Mouse (Mus musculus): ENCODE measurements around the gene 1110008P14Rik. TPM values are rescaled to one million over a fixed set of nuclear protein-coding genes. Genes with fewer than 3 reads are reported as not detected.

The 1110008P14Rik gene
- polyA plus RNA-seq, 1 experiment from 2014 or later = 41.3 TPM

DNA sequence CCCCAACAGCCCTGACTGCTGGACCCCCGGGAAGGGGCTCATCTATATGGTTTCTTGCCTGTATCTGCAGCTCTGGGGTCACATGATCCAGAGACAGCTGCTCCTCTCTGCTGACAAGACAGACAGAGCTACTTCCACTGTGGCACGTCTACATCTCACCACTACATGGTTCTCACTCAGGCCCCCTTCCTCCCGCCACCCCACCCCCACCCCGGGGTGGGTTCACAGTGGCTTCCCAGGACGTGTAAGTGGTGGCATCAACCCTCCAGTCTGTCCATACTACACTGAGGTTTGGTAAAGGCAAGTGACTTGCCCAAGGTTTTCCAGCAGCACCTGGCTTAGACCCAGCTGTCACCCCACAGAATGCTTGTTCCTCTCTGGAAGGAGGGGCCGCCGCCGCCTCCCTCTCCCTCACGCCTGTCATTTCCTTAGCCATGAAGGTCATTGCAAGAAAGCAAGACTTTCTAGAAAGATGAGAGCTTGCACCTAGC lies 30.2 kb downstream of the 1110008P14Rik start:
- Histone ChIP-seq H3K27me3 (ENCODE audit: control insufficient read depth, insufficient read depth, low read length) (no peaks in the 10 kb centered on the region), H3K4me2 (ENCODE audit: low read depth, low read length) (peak overlapping the region; percentile 87), H3K27ac (replicated peaks; ENCODE audit: low read depth, low read length) (no peak overlapping the region), H3K9me3 (replicated peaks; ENCODE audit: control insufficient read depth, low read length) (no peaks in the 10 kb centered on the region), H3K4me3 (ENCODE audit: low read depth, low read length) (peak overlapping the region; percentile 73), H3K9ac (replicated peaks; ENCODE audit: low read length) (peak overlapping the region; percentile 74), H3K36me3 (replicated peaks; ENCODE audit: control insufficient read depth, insufficient read depth, low read depth, low read length) (no peaks in the 10 kb centered on the region), H3K4me1 (ENCODE audit: control insufficient read depth, insufficient read depth, low read length) (peaks cover 10% of the 10 kb centered on the region)
- DNase-seq (ENCODE audit: low spot score) (no peak), ATAC-seq (replicated peaks; ENCODE audit: insufficient number of reproducible peaks, low FRiP score, low TSS enrichment, low read depth) (no peak)
- WGBS = 47% methylated on average over 9 of the region's 9 CpGs

DNA sequence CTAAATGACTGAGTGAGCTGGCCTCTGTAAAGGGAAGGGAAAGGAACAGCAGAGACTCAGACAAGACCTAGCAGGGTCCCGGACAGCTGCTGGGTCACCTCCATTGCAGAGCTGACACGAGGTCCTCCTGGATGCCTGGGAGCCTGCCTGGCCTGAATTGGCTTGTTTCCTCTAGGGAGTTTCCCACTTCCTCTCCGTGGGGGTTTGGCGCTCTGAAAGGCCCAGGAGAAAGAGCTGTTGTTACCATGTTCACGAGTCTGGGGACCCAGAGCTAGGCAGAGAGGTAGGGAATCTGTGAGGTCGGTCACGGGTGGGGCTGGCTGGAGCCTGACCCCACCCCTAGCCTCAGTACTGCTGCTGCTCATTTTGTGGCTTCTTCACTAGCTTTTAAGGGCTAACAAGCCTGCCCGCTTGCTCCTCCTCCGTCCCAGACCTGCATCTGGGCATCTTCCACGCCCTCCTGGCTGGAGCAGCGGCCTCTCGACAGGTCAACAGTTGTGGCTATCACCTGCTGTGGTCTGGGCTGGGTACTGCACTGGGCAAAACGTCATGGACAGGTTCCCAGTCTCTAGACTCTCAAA lies 31.2 kb downstream of the 1110008P14Rik start:
- ATAC-seq (replicated peaks; ENCODE audit: insufficient number of reproducible peaks, low FRiP score, low TSS enrichment, low read depth) = no peak
- Histone ChIP-seq H3K27ac (replicated peaks; ENCODE audit: low read depth, low read length) (no peak overlapping the region), H3K36me3 (replicated peaks; ENCODE audit: control insufficient read depth, insufficient read depth, low read depth, low read length) (no peaks in the 10 kb centered on the region), H3K4me1 (ENCODE audit: control insufficient read depth, insufficient read depth, low read length) (peaks cover 10% of the 10 kb centered on the region), H3K27me3 (ENCODE audit: control insufficient read depth, insufficient read depth, low read length) (no peaks in the 10 kb centered on the region), H3K4me3 (ENCODE audit: low read depth, low read length) (no peak overlapping the region), H3K9ac (replicated peaks; ENCODE audit: low read length) (peak overlapping the region; percentile 22; the same call in 1 of the 2 replicates), H3K4me2 (ENCODE audit: low read depth, low read length) (no peak overlapping the region), H3K9me3 (replicated peaks; ENCODE audit: control insufficient read depth, low read length) (no peaks in the 10 kb centered on the region)
- 49% methylated on average over 13 of the region's 13 CpGs for WGBS
- DNase-seq (ENCODE audit: low spot score) = no peak

DNA sequence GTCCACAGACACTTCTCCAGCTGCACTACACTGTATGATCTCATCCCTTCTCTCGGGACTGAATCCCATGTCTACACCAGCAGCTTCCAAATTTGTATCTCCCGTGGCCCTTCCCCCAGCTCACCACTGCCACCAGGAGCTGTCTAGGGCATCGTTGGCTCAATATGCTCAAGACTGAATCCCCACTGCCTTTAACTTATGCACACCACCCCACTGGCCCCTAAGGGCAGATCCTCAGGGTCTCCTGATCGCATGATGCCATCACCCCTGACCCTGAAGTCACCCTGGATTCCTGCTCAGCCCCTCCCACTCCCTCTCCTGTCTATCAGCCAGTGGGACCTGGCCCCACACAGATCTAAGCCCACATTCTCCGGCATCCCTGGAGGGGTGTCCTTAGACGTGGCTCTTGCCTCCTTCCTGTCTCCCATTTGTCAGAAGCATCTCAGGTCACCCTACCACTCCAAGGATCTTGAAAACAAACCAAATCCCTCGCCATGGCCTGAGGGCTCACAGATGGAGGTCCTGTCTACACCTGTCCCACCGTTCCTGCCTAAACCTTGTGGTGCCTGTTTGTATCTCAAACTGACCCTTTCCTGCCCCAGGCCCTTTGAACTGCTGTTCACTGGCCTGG lies 32.0 kb downstream of the 1110008P14Rik start:
- WGBS = 45% methylated on average over 8 of the region's 8 CpGs
- Histone ChIP-seq H3K27me3 (ENCODE audit: control insufficient read depth, insufficient read depth, low read length) (no peaks in the 10 kb centered on the region), H3K4me1 (ENCODE audit: control insufficient read depth, insufficient read depth, low read length) (peaks cover 10% of the 10 kb centered on the region), H3K9ac (replicated peaks; ENCODE audit: low read length) (peak overlapping the region; percentile 22; the same call in 1 of the 2 replicates), H3K9me3 (replicated peaks; ENCODE audit: control insufficient read depth, low read length) (no peaks in the 10 kb centered on the region), H3K36me3 (replicated peaks; ENCODE audit: control insufficient read depth, insufficient read depth, low read depth, low read length) (no peaks in the 10 kb centered on the region), H3K4me2 (ENCODE audit: low read depth, low read length) (no peak overlapping the region), H3K4me3 (ENCODE audit: low read depth, low read length) (no peak overlapping the region), H3K27ac (replicated peaks; ENCODE audit: low read depth, low read length) (no peak overlapping the region)
- DNase-seq (ENCODE audit: low spot score) (no peak), ATAC-seq (replicated peaks; ENCODE audit: insufficient number of reproducible peaks, low FRiP score, low TSS enrichment, low read depth) (no peak)

DNA sequence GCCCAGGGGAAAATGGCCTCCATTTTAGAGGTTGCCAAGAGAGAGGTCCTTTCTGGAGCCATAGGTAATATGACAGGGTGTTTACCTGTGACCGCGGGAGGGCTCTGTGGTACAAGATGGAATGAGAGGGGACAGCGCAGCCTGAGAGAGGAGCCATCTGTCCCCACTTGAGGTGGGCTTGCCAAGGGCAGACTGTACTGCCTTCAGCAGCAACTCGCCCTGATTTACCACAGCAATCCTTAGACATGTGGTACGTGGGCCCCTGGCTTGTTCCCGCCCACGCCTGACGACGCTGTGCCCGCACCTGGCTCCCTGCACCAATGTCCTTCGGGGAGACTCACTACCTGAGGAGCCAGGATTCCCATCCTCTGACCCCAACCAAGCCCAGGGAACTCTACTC lies 33.4 kb downstream of the 1110008P14Rik start:
- H3K4me1 ChIP-seq (ENCODE audit: control insufficient read depth, insufficient read depth, low read length) = peaks cover 10% of the 10 kb centered on the region
- WGBS = 78% methylated on average over 11 of the region's 11 CpGs
- no peak overlapping the region for H3K4me2 ChIP-seq (ENCODE audit: low read depth, low read length)
- H3K27ac ChIP-seq (replicated peaks; ENCODE audit: low read depth, low read length) = no peak overlapping the region
- no peaks in the 10 kb centered on the region for H3K36me3 ChIP-seq (replicated peaks; ENCODE audit: control insufficient read depth, insufficient read depth, low read depth, low read length)
- H3K27me3 ChIP-seq (ENCODE audit: control insufficient read depth, insufficient read depth, low read length) = no peaks in the 10 kb centered on the region
- H3K4me3 ChIP-seq (ENCODE audit: low read depth, low read length) = no peak overlapping the region
- no peak overlapping the region for H3K9ac ChIP-seq (replicated peaks; ENCODE audit: low read length)
- DNase-seq (ENCODE audit: low spot score) (no peak), ATAC-seq (replicated peaks; ENCODE audit: insufficient number of reproducible peaks, low FRiP score, low TSS enrichment, low read depth) (no peak)
- no peaks in the 10 kb centered on the region for H3K9me3 ChIP-seq (replicated peaks; ENCODE audit: control insufficient read depth, low read length)

DNA sequence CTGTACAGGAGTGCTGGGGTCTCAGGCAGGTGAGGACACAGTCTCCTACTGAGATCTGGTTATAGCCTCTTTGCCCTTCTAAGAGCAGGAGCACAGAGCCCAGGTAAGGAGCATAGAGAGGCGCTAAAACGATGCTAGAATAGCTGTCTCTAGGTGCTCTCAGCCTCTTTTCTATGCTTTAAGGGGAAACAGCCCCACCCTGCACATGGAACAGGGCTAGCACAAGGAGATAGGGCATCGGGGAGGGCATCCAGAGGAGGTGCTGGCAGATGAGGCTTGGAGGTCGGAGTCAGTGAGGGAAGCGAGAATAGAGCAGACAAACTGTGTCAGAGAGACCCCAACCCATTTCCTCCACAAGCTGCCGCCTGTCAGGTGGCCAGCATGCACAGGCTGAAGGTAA lies 34.7 kb downstream of the 1110008P14Rik start:
- 79% methylated on average over 6 of the region's 6 CpGs for WGBS
- H3K9ac ChIP-seq (replicated peaks; ENCODE audit: low read length) = no peak overlapping the region
- H3K36me3 ChIP-seq (replicated peaks; ENCODE audit: control insufficient read depth, insufficient read depth, low read depth, low read length) = no peaks in the 10 kb centered on the region
- H3K4me1 ChIP-seq (ENCODE audit: control insufficient read depth, insufficient read depth, low read length) = peaks cover 10% of the 10 kb centered on the region
- no peak overlapping the region for H3K4me2 ChIP-seq (ENCODE audit: low read depth, low read length)
- no peaks in the 10 kb centered on the region for H3K27me3 ChIP-seq (ENCODE audit: control insufficient read depth, insufficient read depth, low read length)
- DNase-seq (ENCODE audit: low spot score) (no peak), ATAC-seq (replicated peaks; ENCODE audit: insufficient number of reproducible peaks, low FRiP score, low TSS enrichment, low read depth) (no peak)
- H3K4me3 ChIP-seq (ENCODE audit: low read depth, low read length) = no peak overlapping the region
- no peak overlapping the region for H3K27ac ChIP-seq (replicated peaks; ENCODE audit: low read depth, low read length)
- no peaks in the 10 kb centered on the region for H3K9me3 ChIP-seq (replicated peaks; ENCODE audit: control insufficient read depth, low read length)

- DNase-seq (ENCODE audit: low spot score) = no peak
- Histone ChIP-seq H3K9me3 (replicated peaks; ENCODE audit: control insufficient read depth, low read length) (no peaks in the 10 kb centered on the region), H3K27ac (replicated peaks; ENCODE audit: low read depth, low read length) (no peak overlapping the region), H3K4me3 (ENCODE audit: low read depth, low read length) (no peak overlapping the region), H3K36me3 (replicated peaks; ENCODE audit: control insufficient read depth, insufficient read depth, low read depth, low read length) (no peaks in the 10 kb centered on the region), H3K4me2 (ENCODE audit: low read depth, low read length) (no peak overlapping the region), H3K9ac (replicated peaks; ENCODE audit: low read length) (no peak overlapping the region), H3K27me3 (ENCODE audit: control insufficient read depth, insufficient read depth, low read length) (no peaks in the 10 kb centered on the region), H3K4me1 (ENCODE audit: control insufficient read depth, insufficient read depth, low read length) (no peaks in the 10 kb centered on the region)
- WGBS = 68% methylated on average over 14 of the region's 14 CpGs
- ATAC-seq (replicated peaks; ENCODE audit: insufficient number of reproducible peaks, low FRiP score, low TSS enrichment, low read depth) = no peak
These were observed 37.0 kb downstream of the 1110008P14Rik start for GRCm38 (mm10) chr2:32344598-32345321.

- 77% methylated on average over 10 of the region's 10 CpGs for WGBS
- H3K9me3 ChIP-seq (replicated peaks; ENCODE audit: control insufficient read depth, low read length) = no peaks in the 10 kb centered on the region
- no peak overlapping the region for H3K4me2 ChIP-seq (ENCODE audit: low read depth, low read length)
- DNase-seq (ENCODE audit: low spot score) (no peak), ATAC-seq (replicated peaks; ENCODE audit: insufficient number of reproducible peaks, low FRiP score, low TSS enrichment, low read depth) (no peak)
- no peaks in the 10 kb centered on the region for H3K27me3 ChIP-seq (ENCODE audit: control insufficient read depth, insufficient read depth, low read length)
- H3K4me3 ChIP-seq (ENCODE audit: low read depth, low read length) = no peak overlapping the region
- H3K9ac ChIP-seq (replicated peaks; ENCODE audit: low read length) = no peak overlapping the region
- H3K36me3 ChIP-seq (replicated peaks; ENCODE audit: control insufficient read depth, insufficient read depth, low read depth, low read length) = no peaks in the 10 kb centered on the region
- H3K27ac ChIP-seq (replicated peaks; ENCODE audit: low read depth, low read length) = no peak overlapping the region
- no peaks in the 10 kb centered on the region for H3K4me1 ChIP-seq (ENCODE audit: control insufficient read depth, insufficient read depth, low read length)
These were observed 37.7 kb downstream of the 1110008P14Rik start for GRCm38 (mm10) chr2:32344056-32344455.

DNA sequence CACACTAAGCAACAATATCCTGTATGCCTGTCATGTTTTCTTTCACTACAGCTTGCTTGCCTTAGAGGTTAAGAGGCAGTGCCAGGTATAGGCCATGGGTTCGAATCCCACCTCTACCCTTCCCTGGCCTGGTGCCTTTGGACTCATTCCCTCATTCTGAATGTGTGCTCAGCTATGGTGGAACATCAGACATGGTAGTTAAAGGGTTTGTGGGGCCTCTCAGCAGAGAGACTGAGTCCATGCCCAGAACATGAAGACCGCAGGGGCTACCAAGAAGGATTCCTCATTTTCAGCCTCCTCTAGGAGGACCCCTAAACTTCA lies 38.4 kb downstream of the 1110008P14Rik start:
- DNase-seq (ENCODE audit: low spot score) (no peak), ATAC-seq (replicated peaks; ENCODE audit: insufficient number of reproducible peaks, low FRiP score, low TSS enrichment, low read depth) (no peak)
- Histone ChIP-seq H3K4me1 (ENCODE audit: control insufficient read depth, insufficient read depth, low read length) (no peaks in the 10 kb centered on the region), H3K4me3 (ENCODE audit: low read depth, low read length) (no peak overlapping the region), H3K27me3 (ENCODE audit: control insufficient read depth, insufficient read depth, low read length) (no peaks in the 10 kb centered on the region), H3K4me2 (ENCODE audit: low read depth, low read length) (no peak overlapping the region), H3K9me3 (replicated peaks; ENCODE audit: control insufficient read depth, low read length) (no peaks in the 10 kb centered on the region), H3K27ac (replicated peaks; ENCODE audit: low read depth, low read length) (no peak overlapping the region), H3K9ac (replicated peaks; ENCODE audit: low read length) (no peak overlapping the region), H3K36me3 (replicated peaks; ENCODE audit: control insufficient read depth, insufficient read depth, low read depth, low read length) (no peaks in the 10 kb centered on the region; the same call in 1 of the 2 replicates)
- WGBS = 96% methylated on average over 2 of the region's 2 CpGs
